Mouse (Mus musculus) erythroid progenitor cell, adult 5-6 weeks (primary cell): ENCODE results near the gene Izumo4. TPM values are rescaled to one million over a fixed set of nuclear protein-coding genes. Genes with fewer than 3 reads are reported as not detected.

Experiments used
- ATAC-seq: replicated peaks from 2 replicates; pipeline ENCODE4 v1.8.0; 2016; ENCODE audit warnings: moderate number of reproducible peaks, mild to moderate bottlenecking, moderate TSS enrichment, inconsistent platforms; ENCODE audit not compliant: poor library complexity, low FRiP score, severe bottlenecking
- total RNA-seq, 2 experiments: library from RNA; stranded (forward) in 1 of 2; stranded (reverse) in 1 of 2; fragments of 150-400 nt in 1 of 2; fragments of 186-747, 209-891 nt in 1 of 2; gene quantifications; 2 replicates each; pipeline versions ENCODE4 v1.2.3 to v1.2.4; 2015 to 2017; ENCODE audit warnings: low replicate concordance in 2 of 2

The Izumo4 gene
- total RNA-seq, 2 experiments from 2014 or later, result 3.8 to 21.4 TPM

DNA sequence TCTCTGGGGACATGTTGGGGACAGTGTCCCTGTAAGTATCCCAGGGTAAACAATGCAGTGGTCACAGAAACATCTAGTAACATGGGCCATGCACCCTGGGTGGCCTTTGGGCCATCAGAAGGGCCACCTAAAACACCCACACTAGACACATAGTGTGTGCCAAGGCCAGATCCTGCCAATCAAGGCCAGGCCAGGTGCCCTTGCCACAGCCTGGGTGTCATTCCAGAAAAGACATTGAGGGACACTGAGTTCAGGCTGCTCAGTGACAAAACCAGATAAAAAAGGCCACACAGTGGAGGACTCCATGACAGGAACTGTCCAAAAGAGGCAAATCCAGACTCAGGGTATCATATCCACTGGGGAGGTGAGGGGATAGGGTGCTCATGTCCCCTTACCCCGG, 18.3 kb upstream of the Izumo4 start:
- ATAC-seq, result no peak

DNA sequence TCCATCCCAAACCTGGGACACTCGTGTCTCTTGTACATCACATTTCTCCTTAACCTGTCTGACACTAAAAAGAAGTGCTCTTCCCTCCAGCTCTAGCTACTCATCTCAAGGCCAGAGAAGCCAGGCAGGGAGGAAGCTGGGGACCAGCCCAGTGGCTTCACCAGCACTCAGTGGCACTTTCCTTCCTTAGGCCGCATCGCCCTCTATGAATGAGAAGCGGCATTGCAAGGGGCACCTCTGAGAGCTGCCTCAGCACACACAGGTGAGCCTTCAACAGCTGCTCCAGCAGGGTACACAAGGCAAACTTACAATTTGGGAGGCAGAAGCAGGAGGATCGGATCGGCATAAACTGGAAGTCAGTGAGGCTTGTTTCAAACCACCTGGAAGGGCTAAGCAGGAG, 17.8 kb upstream of the Izumo4 start:
- peak; percentile 81 for ATAC-seq

DNA sequence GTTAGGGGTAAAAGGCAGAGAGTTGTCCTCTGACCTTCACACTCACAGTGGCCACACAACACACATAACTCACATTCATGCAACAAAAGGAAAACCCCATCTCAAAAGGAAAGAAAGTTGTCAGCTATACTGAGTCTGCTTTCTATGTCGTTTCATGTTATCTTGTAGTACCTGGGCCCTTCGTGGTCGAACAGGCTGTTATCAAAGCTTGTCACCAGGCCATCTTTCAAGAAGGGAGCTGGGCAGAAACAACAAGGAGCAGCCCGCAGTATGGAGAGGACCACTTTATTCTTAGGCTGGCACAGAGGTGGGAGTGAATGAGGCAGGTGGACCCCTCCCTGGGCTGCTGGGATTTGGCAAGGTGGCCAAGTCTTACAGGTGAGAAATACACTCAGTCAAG, 17.0 kb upstream of the Izumo4 start:
- ATAC-seq, result peak; percentile 81

DNA sequence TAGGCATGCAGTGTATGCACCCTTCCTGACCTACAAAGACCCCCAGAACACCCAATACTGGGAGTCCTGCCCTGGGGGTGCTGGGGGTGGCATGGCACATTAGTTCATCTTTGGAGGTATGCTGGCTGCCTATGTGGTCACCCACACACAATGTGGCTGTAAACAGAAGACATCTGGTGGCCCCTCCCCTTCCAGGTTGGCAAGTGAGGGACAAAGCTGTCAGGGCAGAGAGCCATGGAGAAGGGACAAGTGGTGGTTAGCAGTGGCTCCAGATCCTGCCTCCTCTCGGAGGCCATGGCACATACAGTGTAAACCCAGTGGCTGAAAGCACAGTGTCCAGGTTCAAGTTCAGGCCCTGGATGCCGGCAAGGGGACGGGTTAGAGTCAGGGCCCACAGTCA, 15.4 kb upstream of the Izumo4 start:
- no peak for ATAC-seq

DNA sequence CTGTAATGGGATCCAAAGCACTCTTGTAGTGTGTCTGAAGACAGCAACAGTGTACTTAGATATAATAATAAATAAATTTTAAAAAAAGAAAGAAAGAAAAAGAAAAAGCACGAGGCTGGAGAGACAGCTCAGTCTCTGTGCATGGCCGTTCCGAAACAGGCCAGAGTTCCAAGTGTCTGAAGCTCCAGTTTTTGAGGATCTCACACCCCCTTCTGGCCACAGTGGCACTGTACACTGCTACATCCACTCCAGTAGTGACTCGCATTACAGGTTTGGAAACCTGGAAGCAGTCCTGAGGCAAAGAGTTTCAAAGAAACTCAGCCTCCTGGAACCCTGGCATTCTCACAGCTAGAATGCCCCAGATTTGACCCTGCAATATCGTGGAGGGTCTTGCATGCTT, 14.1 kb upstream of the Izumo4 start:
- peak; percentile 58 for ATAC-seq

DNA sequence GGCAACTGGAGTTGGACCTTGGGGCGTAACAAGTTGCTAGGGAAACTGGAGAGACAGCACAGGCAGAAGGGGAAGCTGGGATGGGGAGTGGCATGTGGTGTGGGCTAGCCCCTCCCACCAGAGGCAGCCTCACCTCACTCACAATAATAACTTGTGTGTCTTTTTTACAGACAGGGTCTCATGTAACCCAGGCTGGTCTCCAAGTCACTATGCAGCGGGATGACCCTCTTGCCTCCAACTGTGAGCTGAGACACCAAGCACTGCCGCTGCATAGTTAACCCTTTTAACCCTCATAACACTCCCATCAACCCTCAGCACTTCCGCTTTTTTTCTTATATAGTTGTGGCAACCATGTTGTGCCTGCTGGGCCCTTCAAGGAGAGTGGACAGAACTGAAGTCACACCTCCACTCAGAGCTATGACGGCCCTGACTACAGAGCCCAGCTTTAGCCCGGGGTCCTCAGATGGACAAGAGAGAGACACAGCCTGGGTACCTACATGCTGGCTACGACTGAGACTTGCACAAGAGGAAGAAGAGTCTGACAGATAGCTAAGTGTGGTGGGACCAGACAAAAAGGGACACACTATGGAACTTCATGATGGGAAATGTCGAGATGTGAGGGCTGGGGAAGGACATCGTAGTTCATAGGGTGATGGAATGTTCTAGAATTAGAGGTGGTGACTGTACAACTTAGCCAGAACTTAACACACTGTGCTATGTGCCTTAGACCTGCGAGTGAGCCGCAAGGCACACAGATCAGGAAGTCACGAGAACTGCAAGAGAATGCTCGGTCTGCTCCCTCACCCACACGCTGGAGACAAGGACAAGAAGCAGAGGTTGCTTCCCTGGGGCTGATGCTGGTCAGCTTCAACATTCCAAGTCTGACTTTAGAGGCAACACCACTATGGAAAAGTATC, 9.5 kb upstream of the Izumo4 start:
- ATAC-seq, result peak; percentile 53

DNA sequence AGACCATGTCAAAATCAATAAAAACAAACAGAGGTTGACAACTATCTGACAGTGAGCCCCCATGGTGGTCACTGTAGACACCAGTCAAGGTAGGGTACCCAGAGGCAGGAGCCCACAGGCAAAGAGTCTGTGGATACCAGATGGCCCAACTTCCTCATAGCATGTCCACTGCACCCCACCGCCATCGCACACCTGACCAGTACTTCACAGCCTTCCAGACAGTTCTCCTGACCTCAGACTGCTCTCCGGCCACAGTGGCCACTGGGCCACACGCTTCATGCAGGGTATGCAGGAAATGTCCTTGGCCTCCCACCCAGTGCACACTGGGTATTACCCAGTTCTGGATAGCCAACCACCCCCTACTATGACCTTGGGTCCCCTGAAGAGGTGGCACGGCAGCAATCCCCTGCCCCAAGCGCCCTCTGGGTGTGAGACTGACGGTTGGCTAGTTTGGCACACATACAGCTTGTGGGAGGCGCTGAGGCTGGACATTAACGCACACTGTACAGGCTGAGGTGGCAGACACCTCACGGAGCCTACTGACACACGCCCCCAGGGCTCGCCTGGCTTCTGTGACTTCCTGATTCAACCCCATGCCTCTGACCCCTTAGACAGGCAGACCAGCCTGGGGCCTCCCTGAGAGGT, 8.5 kb upstream of the Izumo4 start:
- no peak for ATAC-seq

DNA sequence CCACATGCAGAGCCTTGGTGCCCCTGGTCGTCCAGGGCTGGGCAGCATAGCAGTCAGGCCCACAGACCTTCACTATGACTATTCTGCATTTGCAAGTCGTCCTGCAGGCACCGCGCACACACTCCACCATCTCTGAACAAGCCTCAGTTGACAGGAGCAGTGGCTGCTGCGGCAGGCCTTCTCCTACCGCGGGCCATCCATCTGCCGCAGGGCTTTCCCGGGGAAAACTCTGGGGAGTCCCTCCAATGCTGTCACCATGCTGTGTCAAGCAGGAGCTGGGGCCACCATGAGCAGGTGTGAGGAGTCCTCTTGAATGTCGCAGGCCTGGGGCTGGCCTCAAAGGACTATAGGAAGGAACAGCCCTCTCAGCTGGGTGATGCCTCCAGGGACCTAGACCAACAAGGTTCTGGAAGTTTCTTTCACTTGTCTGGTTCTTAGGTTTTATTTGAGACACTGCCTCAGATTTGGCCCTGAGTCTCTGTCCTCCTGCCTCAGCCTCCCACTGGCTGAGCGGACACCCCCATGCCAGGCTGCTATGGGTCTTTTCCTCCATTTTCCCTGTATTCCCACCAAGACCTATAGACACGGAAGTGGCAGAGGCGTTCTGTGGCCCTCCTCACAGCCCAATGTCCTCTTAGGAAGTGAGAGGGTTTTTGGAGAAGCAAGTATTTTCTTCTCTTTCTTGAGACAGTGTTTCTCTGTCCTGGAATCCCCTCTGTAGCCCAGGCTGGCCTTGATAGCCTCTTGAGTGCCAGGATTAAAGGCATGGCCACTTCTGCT, 7.6 kb upstream of the Izumo4 start:
- no peak for ATAC-seq

DNA sequence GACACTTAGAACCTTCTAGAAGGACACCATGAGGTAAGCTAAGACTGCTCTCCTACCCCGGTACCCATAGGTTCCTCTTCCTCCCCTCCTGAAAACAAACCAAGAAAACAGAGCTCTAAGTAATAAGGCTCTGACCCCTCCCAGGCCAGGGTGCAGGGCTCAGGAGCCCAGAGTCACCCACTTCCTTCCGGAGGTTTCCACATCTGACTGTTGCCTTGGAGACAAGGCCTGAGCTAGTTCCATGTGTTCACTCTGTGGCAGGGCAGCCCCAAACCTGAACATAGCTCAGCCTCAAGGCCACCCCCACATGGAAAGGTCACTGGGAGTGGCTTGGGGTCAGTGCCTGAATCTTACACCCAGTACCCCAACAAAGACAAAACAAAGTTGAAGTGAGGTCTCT, 6.8 kb upstream of the Izumo4 start:
- no peak for ATAC-seq

DNA sequence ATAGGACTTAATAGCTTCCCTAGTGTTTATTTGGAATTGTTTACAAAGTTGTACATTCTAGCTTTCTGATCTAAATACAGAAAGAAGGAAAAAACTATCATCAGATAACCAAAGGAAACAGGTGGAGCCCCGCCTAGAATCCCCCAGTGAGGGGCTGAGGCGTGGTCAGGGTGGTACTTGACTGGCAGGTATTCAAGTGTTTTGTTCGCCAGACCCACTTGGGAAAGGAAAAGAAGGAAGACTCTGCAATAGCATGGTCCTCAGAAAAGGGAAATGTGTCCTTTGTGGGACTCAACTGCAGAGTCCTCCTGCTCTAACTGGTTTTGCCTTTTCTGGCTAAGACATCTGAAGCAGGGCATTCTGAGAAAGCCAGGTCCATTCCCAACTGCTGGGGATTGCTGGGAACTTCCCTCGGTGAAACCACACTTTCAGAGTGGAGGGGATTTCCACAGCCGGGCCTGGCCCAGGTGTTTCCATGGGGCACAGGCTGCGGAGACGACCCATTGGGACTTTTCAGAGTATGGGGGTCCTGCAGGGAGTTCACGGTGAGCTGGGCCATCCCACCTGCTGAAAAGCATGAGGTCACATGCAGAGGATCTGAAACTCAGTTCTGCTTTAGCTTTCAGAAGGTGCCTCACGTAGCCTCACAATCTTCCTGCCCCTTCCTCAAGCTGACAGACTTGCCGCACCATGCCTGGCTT, 6.0 kb upstream of the Izumo4 start:
- no peak for ATAC-seq

DNA sequence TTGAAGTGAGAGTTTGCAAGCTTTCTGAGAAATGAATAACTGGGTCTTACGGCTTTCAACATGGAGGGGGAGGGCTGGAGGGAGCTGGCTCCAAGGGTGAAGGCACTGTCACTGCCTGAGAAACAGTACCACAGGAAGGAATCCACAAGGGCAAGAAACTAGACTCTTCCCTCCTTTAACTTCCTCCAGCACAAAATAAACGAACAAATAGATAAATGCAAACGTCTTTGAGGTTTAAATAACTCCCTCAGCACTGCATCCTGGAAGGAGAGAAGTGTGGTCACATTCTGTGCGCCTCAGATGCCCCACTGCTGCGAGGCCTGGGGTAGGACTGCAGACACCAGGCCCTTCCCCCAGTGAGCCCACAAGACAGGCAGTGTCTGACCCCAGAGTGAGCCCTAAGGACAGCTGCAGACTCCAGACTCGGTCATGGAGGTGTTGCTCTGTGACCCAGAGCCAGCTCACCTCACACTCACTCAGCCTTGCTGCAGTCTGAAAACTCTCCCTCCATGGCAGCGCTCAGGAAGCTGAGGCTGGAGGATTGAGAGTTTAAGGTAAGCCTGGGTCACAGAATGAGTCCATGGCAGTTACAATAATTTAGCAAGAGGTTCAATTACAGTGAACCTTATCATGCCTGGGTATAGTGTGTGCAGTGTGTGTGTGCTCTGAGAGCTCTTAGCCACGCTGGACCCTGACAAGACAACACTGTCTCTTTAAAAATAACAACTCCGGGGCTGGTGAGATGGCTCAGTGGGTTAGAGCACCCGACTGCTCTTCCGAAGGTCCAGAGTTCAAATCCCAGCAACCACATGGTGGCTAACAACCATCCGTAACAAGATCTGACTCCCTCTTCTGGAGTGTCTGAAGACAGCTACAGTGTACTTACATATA, 5.2 kb upstream of the Izumo4 start:
- no peak for ATAC-seq

DNA sequence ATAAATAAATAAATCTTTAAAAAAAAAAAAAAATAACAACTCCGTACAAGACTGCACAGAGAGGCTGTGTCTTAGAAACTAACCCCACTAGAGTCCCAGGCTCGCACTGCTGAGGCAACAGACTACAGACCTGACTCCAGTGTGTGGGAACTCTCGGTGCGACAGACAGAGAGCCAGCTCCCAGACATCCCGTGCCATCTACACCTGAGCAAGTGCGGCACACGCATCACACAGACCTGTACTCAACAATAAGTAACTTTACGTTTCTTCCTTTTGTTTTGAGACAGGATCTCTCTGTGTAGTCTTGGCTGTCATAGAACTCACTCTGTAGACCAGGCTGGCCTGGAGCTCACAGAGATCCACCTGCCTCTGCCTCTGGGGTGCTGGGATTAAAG, 4.6 kb upstream of the Izumo4 start:
- no peak for ATAC-seq

DNA sequence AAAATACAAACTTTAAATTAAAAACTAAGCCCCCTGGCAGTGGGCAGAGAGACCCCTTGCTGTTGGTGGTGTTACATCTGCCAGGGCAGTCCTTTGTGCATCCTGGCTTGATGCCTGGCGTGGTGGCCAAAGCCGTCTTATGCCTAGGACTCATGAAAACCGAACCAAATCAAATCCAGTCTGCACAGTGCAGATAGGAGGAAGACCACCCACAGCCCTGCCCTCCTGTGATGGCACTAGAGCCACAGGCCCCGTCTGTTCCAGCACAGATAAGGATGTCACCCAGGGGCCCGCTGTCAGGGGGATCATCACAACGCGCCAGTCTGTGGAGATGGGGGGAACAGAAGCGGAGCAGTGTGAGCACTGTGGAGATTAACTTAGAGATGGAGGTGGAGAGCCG, 4.2 kb upstream of the Izumo4 start:
- ATAC-seq, result peak; percentile 36

DNA sequence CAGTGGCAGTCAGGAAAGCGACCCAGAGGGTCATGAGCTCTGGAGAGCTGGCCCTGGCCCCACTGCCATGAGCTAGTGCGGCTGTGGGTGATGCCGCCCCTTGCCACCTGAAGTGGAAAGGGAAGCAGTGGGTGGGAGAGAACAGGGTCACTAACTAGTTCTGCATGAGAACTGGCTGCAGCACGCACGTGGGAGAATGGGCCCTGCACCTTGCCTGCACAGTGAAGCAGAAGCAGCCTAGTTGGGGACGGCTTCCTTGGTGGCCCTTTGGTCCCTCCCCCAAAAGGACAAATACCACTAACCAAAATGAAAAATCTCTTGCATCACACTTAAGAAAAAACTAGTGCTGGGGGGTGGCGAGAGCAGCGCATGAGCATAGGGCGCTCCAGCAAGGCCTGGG, 3.4 kb upstream of the Izumo4 start:
- no peak for ATAC-seq

DNA sequence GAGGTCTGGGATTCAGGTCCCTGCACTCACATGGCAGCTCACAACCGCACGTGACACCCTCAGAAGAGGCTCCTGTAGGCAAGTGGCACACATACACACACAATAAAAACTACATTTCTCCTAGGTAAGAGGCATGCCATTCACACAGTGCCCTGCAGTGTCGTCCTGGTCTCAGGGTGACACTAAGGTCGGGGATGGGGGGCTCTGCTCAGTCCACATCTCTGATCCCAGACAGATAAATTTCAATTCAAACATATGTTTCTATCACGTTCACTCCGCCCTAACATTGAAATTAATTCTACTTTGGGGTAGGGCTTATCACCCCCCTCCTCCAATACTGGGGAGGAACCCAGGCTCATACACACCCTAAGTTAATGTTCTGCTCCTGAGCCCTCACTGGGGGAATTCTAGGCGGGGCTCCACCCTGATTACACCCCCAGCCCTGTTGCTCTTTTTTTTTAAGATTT, 1.9 kb upstream of the Izumo4 start:
- no peak for ATAC-seq

DNA sequence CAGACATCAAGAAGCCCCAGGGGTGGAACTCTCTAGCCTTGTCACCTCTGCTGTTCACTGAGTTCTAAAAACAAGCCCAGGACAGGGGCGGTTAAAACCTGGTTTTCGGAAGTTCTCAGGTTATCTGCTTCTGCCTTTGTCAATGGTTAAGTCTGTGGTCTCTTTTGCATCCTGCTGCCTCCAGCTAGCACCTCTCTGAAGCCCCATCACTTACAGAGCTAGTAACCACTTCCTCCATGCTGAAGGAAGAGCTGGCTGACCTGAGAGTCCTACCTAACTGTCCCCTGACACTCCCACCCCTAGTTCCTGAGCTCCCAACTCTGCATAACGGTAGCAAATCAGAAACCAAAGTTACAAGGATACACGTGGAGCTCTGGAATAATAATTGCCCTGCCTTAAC, 1.3 kb upstream of the Izumo4 start:
- no peak for ATAC-seq

DNA sequence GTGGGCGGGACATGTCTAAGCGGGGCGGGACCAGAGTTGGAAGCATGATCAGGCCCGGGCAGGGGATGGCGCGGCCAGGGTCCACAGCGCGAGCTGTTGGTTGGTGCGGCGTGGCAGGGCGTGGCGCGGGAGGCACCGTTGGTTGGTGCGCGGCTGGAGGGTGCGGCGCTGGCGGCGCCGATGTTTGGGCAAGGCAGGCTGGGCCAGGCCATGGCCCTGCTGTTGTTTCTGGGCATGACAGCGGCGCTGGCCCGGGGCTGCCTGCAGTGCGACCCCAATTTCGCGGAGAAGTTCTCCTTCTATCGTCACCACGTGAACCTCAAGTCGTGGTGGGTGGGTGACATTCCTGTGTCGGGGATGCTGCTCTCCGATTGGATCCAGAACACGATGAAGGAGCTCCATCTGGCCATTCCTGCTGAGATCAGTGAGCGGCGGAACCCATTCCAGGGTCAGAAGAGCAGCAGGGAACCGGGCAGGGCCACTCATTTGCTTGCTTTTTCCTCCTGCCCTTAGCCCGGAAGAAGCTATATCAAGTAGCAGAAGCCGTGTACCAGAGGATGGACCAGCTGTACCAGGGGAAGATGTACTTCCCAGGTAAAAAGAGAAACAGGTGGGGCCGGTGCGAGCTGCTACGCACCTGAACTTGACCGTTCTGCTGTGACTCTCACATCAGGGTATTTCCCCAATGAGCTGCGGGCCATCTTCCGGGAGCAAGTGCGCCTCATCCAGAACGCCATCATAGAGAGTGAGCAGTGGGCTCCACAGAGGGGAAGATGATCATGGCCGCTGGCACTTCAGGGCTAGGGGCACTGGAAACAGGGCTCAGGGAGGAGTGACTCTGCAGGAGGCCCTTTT, 779 bp downstream of the Izumo4 start:
- peak; percentile 72 for ATAC-seq

DNA sequence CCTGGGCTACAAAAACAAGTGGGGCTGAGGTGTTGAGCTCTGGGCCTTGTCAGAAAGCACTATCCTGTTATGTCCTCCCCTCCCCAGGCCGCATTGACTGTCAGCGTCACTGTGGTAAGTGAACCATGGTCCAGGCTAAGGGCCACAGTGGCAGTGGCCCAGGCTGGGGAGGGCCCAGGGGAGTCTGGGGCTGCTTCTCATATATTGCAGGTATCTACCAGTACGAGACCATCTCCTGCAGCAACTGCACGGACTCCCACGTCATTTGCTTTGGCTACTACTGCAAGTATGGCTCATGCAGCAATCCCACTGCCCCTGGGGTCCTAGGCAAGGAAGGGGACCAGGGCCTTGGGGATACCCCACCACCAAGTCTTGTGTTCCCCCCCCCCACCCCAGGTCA, 1.7 kb downstream of the Izumo4 start:
- no peak for ATAC-seq
